Mouse (Mus musculus): Measurements from ENCODE around the gene Timm9. TPM values are rescaled to one million over a fixed set of nuclear protein-coding genes. Genes with fewer than 3 reads are reported as not detected.

Timm9 gene
- polyA plus RNA-seq (2015; fragmentation: Illumina TruSeq; extraction: RNeasy Lipid Tissue Mini Kit (QIAGEN cat#74804); ENCODE audit: insufficient read depth, low replicate concordance) = 59.1 TPM

DNA sequence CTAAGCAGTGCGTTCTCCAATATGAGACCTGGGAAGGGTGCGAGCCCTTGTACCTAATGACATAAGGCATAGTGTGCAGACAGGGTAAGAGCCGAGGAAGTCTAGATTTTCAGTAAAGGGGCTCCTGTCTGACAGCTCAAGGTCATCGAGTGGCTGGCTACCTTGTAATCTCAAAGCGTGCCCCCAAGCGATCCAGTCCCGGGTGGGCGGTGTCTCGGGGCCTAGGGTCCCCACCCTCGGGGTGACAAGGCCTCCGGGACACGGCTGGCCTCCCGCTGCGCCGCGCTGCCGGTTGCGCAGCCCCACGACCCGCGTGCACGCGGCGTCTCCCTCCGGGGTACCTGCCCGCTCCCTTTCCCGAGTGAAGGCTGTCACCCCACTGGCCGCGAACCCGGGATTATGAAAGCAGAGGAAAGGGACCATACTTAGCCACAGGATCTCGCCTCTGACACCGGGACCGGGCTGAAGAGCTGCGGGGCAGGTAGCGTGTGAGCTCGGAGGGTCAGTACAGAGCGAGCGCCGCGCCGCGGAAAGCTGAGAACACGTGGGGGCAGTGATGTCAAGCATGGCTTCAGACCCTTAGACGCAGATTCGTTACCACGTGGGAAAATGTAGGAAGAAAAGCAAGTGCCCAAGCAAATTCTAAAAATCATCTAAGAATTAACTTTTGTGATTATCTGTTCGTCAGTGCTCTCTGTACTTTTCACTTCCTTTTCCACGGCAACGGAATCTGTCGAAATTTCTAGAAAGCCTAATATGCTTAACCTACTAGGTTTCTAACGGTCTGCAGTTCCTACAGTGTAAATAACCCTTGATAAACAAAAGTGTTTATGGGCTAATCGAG, at the start of gene Timm9, which contains the start of gene 2700049A03Rik:
Gene Timm9 (minus strand): TSS at position 555 of the 844 bp plus-strand sequence.
Gene 2700049A03Rik (plus strand): TSS at position 719 of the 844 bp plus-strand sequence.

DNA sequence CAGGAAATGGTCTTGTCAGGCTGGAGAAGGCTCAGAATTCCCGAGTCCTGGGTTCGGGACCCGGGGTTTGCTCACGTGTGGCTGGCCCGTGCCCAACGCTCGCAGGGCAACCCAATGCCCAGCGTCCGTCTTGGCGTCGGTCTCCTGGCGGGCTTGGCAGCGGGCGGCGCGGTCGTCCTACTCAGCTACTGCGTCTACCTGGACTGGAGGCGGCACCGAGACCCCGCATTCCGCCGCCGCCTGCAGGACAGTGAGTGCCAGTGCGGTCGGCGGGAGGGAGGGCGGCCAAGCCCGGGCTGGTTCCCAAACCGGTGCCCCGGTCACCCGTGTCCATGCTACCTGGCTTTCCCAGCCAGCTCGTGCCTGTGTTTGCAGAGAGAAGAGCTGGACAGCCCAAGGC, 25.2 kb downstream of the Timm9 start, which contains the start of gene Tomm20l:
Gene Tomm20l (plus strand): TSS at position 98 of the 400 bp plus-strand sequence.

Other genes with a start within 250 kb of the Timm9 start
- 160 TPM for gene Actr10, start 198.8 kb downstream of the Timm9 start, polyA plus RNA-seq (2015; fragmentation: Illumina TruSeq; extraction: RNeasy Lipid Tissue Mini Kit (QIAGEN cat#74804); ENCODE audit: insufficient read depth, low replicate concordance)
- 358 TPM for gene Psma3, start 162.1 kb downstream of the Timm9 start, polyA plus RNA-seq (2015; fragmentation: Illumina TruSeq; extraction: RNeasy Lipid Tissue Mini Kit (QIAGEN cat#74804); ENCODE audit: insufficient read depth, low replicate concordance)
- 73.7 TPM for gene Arid4a, start 120.7 kb downstream of the Timm9 start, polyA plus RNA-seq (2015; fragmentation: Illumina TruSeq; extraction: RNeasy Lipid Tissue Mini Kit (QIAGEN cat#74804); ENCODE audit: insufficient read depth, low replicate concordance)
- not detected for gene Tomm20l, start 25.3 kb downstream of the Timm9 start, polyA plus RNA-seq (2015; fragmentation: Illumina TruSeq; extraction: RNeasy Lipid Tissue Mini Kit (QIAGEN cat#74804); ENCODE audit: insufficient read depth, low replicate concordance)
- gene 2700049A03Rik, start 164 bp upstream of the Timm9 start, polyA plus RNA-seq (2015; fragmentation: Illumina TruSeq; extraction: RNeasy Lipid Tissue Mini Kit (QIAGEN cat#74804); ENCODE audit: insufficient read depth, low replicate concordance) = 7.2 TPM
- 12.3 TPM for gene Dact1, start 173.2 kb upstream of the Timm9 start, polyA plus RNA-seq (2015; fragmentation: Illumina TruSeq; extraction: RNeasy Lipid Tissue Mini Kit (QIAGEN cat#74804); ENCODE audit: insufficient read depth, low replicate concordance)

Measured in spleen, adult 10 weeks (tissue).